Mouse (Mus musculus) olfactory bulb, adult 2 months (tissue): ENCODE data around the gene Nxpe4. TPM values are rescaled to one million over a fixed set of nuclear protein-coding genes. Genes with fewer than 3 reads are reported as not detected.

Source experiments
- H3K27ac ChIP-seq: fragments of 200-500 bp; 2 replicates; pipeline ENCODE4 v1.5.1; 2012; ENCODE audit warnings: low read depth, low read length; ENCODE audit not compliant: insufficient read depth
- H3K4me1 ChIP-seq: fragments of 200-500 bp; 2 replicates; pipeline ENCODE4 v1.6.1; 2012; ENCODE audit warnings: low read length; ENCODE audit not compliant: control insufficient read depth, insufficient read depth
- H3K4me3 ChIP-seq: fragments of 200-500 bp; 2 replicates; pipeline ENCODE4 v1.5.1; 2012; ENCODE audit warnings: mild to moderate bottlenecking, low read depth, low read length, moderate library complexity; ENCODE audit not compliant: insufficient read depth
- CTCF ChIP-seq: fragments of 200-500 bp; IDR thresholded peaks from 2 replicates; pipeline ENCODE4 v1.5.1; 2012; ENCODE audit warnings: low read depth, mild to moderate bottlenecking, low read length, moderate library complexity; ENCODE audit not compliant: insufficient read depth
- POLR2A ChIP-seq: fragments of 200-500 bp; IDR thresholded peaks from 2 replicates; pipeline ENCODE4 v1.6.1; 2012; ENCODE audit warnings: mild to moderate bottlenecking, low read depth, low read length, moderate library complexity; ENCODE audit not compliant: insufficient read depth
- WGBS: fragments of 180-500 bp; shearing (Covaris S2); methylation state at CpG from one replicate; pipeline ENCODE4 v1.1.7; 2018; 5-methylcytosine and 5-hydroxymethylcytosine counted together
- polyA plus RNA-seq: library from polyadenylated mRNA; stranded (reverse); fragments of >200 nt; gene quantifications from 2 replicates; pipeline ENCODE4 v1.2.4, GENCODE M21; 2012; ENCODE audit warnings: low replicate concordance; ENCODE audit not compliant: missing spikeins, insufficient read depth, insufficient read length

Gene Nxpe4
- polyA plus RNA-seq, 1 experiment = not detected

DNA sequence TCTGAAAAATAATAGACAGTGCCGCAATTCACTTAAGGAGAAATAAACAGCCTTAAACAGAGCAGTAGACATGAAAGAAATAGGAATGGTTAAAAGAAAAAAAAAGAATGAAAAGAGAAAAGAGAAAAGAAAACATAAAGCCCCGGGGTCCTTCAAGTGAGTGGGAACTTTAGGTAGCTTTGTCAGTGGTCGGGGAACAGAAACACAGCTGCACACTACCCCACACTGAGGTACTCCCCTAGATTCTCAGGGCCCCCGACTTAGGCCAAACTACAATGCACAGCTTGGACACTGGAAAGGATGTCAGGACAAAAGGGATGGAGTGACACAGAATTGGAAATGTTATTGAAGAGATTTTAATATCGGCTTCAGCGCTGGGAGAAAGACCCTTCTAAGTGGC is 200.9 kb downstream of the Nxpe4 start:
- Histone ChIP-seq H3K27ac (no peak overlapping the region), H3K4me3 (no peak overlapping the region), H3K4me1 (no peaks in the 10 kb centered on the region)
- TF ChIP-seq CTCF (no peak), POLR2A (no peak)
- 86% methylated on average over 6 of the region's 6 CpGs for WGBS

DNA sequence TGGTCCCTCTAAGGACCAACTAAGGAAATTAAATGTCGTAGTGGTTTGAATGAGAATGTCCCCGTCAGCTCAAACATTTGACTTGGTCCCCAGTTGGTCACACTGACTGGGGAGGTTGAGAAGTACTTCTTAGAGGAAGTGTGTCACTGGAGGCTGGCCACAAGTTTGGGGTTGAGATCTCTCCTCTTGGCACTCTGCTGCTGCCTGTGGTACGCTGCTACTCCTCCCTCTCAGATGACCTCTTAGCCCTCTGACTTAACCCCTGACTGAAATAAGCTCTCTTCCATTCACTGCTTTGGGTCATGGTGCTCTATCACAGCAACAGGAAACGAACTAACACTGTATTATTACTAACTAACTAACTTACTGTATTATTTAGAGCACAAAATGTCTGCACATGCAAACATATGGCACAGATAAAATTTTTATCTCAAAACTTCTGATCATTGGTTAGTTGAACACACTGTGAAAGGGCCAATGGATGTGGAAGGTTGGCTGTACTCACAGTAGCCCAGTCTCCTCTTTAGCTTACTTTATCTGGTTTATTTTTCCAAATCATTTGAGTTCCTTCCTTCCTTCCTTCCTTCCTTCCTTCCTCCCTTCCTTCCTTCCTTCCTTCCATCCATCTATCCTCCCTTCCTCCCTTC is 211.5 kb downstream of the Nxpe4 start:
- no peak overlapping the region for H3K27ac ChIP-seq
- H3K4me3 ChIP-seq = no peak overlapping the region
- H3K4me1 ChIP-seq = no peaks in the 10 kb centered on the region
- WGBS = 83% methylated on average over 4 of the region's 4 CpGs
- no peak for TF ChIP-seq POLR2A
- no peak for TF ChIP-seq CTCF

DNA sequence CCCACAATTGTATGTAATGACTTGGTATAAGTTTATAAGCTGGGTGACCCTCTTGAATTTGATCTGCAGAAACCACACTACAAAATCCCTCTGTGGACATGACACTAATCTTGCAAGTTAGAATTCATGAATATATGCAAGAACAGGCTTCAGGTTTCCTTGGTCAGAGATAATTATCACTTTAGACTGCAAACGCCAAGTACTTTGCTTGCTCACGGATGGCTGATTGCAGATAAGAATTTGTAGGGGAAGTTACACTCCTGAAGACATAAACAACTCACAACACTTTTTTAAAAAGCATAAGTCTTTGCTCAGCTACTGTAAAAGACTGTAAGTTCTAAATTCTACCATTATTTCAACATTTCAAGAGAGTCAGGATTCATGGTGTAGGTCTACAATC is 212.5 kb downstream of the Nxpe4 start:
- Histone ChIP-seq H3K4me1 (no peaks in the 10 kb centered on the region), H3K27ac (no peak overlapping the region), H3K4me3 (no peak overlapping the region)
- no peak for TF ChIP-seq CTCF
- TF ChIP-seq POLR2A = no peak
- 61% methylated on average over 2 of the region's 2 CpGs for WGBS

DNA sequence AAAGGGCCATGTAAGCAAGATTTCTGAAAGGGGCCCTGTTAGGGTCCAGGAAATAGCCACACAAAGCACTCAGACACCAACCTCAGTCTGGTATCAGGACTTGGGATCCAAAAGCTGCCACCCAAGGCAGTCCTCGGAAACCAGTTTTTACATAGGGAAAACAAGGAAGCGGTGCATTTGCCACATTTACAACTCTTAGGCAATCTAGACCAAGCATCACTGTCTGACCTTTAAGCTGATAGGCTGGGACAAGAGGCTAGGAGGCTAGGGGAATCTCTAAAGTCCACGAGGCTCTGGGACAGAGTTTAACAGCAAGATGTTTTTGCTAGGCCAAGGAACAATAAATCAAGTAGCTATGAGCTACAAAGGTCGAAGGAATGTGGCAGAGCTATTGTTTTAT is 226.6 kb downstream of the Nxpe4 start:
- TF ChIP-seq POLR2A = no peak
- Histone ChIP-seq H3K4me3 (no peak overlapping the region), H3K27ac (no peak overlapping the region), H3K4me1 (no peaks in the 10 kb centered on the region)
- WGBS = 86% methylated on average over 4 of the region's 4 CpGs

DNA sequence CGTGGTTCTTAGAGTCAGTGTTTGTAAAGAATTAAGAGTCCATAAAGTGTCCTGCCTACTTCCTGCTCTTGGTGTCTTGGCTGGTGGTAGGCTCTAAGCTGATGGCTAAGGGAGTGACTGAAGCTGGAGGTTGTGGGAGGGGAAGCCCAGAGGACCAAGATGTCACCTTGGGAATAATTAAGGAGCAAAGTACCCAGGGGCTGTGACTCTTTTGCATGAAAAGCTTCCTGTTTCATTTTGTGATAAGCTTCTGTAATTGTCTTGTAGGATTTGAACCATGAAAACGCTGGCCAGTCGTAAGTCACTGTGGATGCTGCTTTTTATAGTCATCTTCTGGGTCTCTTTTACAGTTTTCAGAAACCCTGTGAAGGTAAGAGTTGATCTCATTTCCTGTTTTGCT is 228.2 kb downstream of the Nxpe4 start:
- no peaks in the 10 kb centered on the region for H3K4me1 ChIP-seq
- 85% methylated on average over 3 of the region's 3 CpGs for WGBS
- no peak overlapping the region for H3K4me3 ChIP-seq
- no peak for TF ChIP-seq POLR2A
- no peak for TF ChIP-seq CTCF
- no peak overlapping the region for H3K27ac ChIP-seq

DNA sequence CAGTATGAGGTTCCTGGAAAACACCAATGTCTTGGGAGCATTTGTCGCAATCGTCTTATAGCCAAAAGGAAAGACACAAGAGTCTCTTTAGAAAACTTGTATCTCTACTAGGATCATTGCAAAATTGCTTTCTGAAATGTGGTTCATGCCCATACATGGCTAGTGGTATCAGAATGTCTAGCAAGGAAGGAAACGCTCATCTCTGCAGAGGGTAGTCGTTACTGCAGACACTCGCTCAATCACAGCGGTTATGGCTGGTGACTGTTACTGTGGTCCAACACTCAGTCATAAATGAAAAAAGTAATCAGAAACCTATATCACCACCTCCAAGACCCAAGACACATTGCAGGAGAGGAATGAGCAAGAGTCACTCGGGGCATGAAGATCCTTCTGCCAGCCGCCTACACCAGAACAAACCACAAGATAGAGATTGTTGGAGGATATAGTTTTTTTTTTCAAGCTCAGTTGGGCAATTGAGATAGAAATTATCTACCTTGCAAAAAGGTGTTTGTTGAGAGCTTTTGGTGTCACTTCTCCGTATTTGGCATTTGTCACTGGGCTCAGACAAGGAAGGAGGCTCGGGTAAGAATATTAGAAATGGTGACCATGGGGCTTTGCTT is 241.9 kb downstream of the Nxpe4 start:
- H3K4me3 ChIP-seq = no peak overlapping the region
- TF ChIP-seq POLR2A (no peak), CTCF (no peak)
- H3K4me1 ChIP-seq = no peaks in the 10 kb centered on the region
- no peak overlapping the region for H3K27ac ChIP-seq
- WGBS = 97% methylated on average over 10 of the region's 10 CpGs

DNA sequence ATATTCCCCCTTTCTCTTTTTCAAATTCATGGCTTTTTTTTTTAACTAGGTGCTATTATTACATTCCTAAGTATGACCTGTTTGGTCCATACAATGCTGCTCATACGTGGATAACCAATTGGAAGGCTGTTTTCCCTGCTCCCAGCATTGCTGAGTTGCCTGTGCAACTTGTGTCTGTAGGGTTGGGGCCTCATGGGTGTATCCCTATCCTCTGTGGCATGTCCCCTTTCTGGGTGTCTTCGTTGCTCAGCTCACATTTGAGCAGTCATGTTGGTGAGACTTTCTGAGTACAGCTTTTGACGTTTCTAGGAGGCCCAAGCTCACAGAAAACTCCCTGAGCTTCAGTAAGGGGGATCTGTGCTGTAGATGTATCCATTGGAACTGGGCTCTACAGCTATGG is 242.9 kb downstream of the Nxpe4 start:
- H3K27ac ChIP-seq = no peak overlapping the region
- 81% methylated on average over 3 of the region's 3 CpGs for WGBS
- no peak overlapping the region for H3K4me3 ChIP-seq
- TF ChIP-seq CTCF = no peak
- no peaks in the 10 kb centered on the region for H3K4me1 ChIP-seq

DNA sequence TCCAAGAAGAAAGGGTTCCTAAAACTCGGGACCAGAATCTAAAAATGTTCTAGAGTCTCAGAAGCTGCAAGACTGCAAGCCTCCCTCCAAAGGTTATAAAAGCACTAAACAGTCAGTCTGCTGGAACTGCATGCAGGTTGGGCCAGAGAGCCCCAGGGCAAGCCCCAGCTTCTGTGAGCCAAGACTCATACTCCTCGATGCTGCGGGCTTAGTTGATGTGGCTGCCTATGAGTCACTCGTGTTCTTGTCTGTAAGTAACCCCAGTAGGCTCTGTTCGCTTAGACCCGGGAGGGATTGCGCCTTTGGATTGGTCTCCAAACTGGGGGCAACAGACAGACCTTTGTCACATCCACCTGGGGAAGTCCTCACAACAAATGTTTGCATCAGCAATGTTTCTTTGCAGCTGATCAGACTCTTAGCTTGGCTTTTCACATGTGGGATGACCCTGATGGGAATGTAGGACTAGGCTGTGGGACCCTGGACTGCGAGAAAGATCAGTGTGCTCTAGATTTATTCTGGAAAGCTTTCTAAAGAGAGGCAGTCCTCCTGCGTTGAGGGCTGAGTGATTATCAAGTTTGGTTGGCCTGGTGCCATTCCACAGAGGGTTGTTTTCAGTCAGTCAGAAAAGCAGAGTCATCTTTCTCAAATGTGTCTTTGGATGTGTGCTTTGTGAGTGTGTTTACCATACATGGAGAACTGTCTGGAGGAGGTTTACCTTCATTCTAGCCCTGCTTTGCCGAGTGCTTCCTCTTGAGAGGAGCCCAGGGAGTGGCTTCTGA is 245.9 kb downstream of the Nxpe4 start:
- 65% methylated on average over 10 of the region's 10 CpGs for WGBS
- TF ChIP-seq POLR2A (no peak), CTCF (no peak)

More for the DNA sequence above, 245.9 kb downstream of the Nxpe4 start:
- no peaks in the 10 kb centered on the region for H3K4me1 ChIP-seq
- H3K4me3 ChIP-seq = no peak overlapping the region
- H3K27ac ChIP-seq = no peak overlapping the region
